22 mouse cellular contexts compared by ENCODE assay signal in the genomic region with DNA sequence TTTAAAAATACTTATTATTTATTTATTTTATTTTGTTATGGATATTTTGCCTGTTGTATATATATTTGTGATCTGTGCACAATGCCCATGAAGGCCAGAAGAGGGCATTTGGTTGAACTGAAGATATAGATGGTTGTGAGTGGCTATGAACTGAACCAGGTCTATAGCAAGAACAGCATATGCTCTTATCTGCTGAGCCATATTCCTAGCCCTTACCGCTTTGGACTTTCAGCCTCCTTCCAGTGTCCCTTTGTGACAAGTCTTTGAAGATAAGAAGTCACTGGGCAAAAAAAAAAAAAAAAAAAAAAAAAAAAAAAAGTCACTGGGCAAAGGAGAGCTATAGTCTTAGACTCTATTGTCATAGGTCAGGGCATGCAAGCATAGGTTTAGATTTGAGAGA.
"Had no signal": no experiment of that assay in that cellular context is flagged by ENCODE, and none has a peak within 500 bp of the region (broad histone marks: within the 10 kb centered on the region; RNA-seq: fewer than 3 reads in every experiment).

No protein-coding gene starts in this region.

- H3K27ac ChIP-seq: heart, embryonic 10.5 days; hindbrain, embryonic 12.5 days; hindbrain, embryonic 14.5 days; layer of hippocampus, adult 2 months; left cerebral cortex, adult 2 months; limb, embryonic 10.5 days; limb, embryonic 12.5 days; liver, embryonic 13.5 days; liver, embryonic 15.5 days had no signal

- H3K27me3 ChIP-seq: hindbrain, embryonic 12.5 days; liver, embryonic 13.5 days; liver, embryonic 15.5 days had no signal

- H3K4me2 ChIP-seq: heart, embryonic 12.5 days; hindbrain, embryonic 12.5 days; hindbrain, embryonic 14.5 days; limb, embryonic 12.5 days; liver, embryonic 11.5 days; liver, embryonic 13.5 days; liver, embryonic 15.5 days had no signal

- DNase-seq: gastrocnemius, postnatal 14 days; gastrocnemius, postnatal 36 days; heart, adult 18-20 months; heart, postnatal 10 days; kidney, adult 18-20 months; kidney, adult 8-10 months; kidney, postnatal 10 days; kidney, postnatal 25 days; kidney, postnatal 4 days; liver; liver, embryonic 13.5 days had no signal

- H3K9me3 ChIP-seq: heart, embryonic 10.5 days; heart, embryonic 12.5 days; hindbrain, embryonic 12.5 days; limb, embryonic 10.5 days; limb, embryonic 12.5 days; liver, embryonic 13.5 days; liver, embryonic 15.5 days had no signal

- ATAC-seq: hindbrain, embryonic 16.5 days had no signal

- H3K9ac ChIP-seq: heart, embryonic 12.5 days; hindbrain, embryonic 12.5 days; hindbrain, embryonic 14.5 days; limb, embryonic 12.5 days; liver, embryonic 13.5 days; liver, embryonic 15.5 days had no signal

- H3K4me1 ChIP-seq: heart, embryonic 10.5 days; heart, embryonic 12.5 days; hindbrain, embryonic 12.5 days; liver, embryonic 13.5 days; liver, embryonic 15.5 days had no signal

- H3K4me3 ChIP-seq: heart, embryonic 10.5 days; heart, embryonic 12.5 days; hindbrain, embryonic 12.5 days; layer of hippocampus, adult 2 months; left cerebral cortex, adult 2 months; limb, embryonic 10.5 days; limb, embryonic 12.5 days; liver, embryonic 13.5 days; liver, embryonic 15.5 days had no signal

- H3K36me3 ChIP-seq: heart, embryonic 10.5 days; heart, embryonic 12.5 days; hindbrain, embryonic 12.5 days; limb, embryonic 10.5 days; limb, embryonic 12.5 days; liver, embryonic 13.5 days; liver, embryonic 15.5 days had no signal
